Mouse (Mus musculus) liver (tissue): ENCODE results near the gene Klc2.

Experiments
- DNase-seq: peaks from one replicate; pipeline ENCODE4 v3.0.0-alpha.2; 2020; ENCODE audit warnings: mixed read lengths

The Klc2 gene

DNA sequence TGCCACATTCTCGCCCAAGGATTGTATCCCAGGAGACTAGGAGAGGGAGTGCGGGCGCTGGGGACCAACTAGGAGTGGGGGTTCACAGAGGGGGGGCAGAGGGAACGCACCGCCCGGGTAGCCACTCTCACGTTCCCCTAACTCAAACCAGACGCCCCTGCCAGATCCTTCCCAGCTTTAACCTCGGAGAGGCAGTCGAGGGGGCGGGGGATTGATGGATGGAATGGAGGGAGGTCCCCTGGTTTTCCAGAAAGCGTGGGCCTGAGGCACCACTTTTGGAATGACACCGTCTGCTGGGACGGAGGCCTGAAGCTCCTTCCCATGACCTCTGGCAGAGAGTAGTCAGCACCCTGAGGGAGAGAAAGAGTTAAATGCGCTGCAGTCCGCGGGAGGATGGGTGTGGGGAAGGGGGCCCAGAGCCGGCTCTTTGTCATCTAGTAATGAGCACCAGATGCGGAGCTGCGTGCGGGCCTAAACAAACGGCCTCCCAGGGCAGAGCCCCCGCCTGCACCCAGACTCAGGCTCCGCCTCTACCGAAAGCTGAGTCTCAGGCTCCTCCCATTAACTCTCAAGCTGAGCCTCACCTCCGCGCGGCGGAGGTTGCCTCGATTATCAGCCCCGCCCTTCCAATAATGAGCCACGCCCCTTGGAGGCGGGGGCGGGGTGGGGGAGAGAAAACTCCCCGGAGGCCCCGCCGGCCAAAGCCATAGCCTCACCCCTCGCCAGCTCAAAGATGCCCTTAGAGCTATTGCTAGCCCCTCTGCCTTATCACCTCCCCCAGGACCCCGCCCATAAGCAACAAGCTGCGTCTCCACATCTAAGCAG is 46.6 kb downstream of the Klc2 start:
- peak; percentile 90 for DNase-seq

DNA sequence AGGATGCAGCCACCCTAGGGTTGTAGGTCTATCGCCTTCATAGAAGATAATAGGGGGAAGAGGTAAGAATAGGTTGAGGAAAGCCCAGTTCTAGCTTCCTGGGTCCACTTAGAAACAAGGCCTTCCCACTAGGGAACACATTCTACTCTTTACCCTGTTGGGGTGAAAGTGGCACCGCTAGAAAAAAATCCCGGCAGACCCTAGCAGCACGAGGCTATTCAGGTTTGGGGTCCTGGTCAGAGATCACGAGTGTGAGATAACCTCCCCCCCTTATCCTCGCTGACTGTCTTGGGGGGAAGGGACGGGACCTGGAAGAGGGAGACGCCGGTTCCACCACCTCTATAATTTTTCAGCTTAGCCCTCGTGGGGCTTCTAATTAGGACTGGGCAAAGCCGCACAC is 47.3 kb downstream of the Klc2 start:
- no peak for DNase-seq

DNA sequence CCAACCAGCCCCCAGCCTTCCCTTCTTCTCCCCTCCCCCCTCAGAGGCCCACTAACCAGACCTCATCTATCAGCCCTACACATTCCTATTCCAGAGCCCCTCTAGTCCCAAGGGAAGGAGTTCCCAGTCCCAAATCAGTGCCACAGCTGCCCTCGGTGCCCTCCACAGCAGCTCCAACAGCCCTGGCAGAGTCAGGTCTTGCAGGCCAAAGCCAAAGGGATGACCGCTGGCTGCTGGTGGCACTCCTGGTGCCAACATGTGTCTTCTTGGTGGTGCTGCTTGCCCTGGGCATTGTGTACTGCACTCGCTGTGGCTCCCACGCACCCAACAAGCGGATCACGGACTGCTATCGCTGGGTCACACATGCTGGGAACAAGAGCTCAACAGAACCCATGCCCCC is 48.4 kb downstream of the Klc2 start:
- DNase-seq: no peak

DNA sequence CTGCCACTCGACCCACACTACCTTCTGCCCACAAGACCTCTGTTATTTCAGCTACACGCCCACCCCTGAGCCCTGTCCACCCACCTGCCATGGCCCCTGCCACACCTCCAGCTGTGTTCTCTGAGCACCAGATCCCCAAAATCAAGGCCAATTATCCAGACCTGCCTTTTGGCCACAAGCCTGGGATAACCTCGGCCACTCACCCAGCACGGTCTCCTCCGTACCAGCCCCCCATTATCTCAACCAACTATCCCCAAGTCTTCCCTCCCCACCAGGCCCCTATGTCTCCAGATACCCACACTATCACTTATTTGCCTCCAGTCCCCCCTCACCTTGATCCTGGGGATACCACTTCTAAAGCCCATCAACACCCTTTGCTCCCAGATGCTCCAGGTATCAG is 48.9 kb downstream of the Klc2 start:
- no peak for DNase-seq

DNA sequence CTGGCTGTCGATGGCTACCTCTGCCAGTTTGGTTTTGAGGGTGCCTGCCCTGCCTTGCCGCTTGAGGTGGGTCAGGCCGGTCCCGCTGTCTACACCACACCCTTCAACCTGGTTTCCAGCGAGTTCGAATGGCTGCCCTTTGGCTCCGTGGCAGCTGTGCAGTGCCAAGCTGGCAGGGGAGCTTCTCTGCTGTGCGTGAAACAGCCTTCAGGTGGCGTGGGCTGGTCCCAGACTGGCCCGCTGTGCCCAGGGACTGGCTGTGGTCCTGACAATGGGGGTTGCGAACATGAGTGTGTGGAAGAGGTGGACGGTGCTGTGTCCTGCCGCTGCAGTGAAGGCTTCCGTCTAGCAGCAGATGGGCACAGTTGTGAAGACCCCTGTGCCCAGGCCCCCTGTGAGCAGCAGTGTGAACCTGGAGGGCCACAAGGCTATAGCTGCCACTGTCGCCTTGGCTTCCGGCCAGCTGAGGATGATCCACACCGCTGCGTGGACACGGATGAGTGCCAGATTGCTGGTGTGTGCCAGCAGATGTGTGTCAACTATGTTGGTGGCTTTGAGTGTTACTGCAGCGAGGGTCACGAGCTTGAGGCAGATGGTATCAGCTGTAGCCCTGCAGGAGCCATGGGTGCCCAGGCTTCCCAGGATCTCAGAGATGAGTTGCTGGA is 49.7 kb downstream of the Klc2 start:
- DNase-seq: no peak

DNA sequence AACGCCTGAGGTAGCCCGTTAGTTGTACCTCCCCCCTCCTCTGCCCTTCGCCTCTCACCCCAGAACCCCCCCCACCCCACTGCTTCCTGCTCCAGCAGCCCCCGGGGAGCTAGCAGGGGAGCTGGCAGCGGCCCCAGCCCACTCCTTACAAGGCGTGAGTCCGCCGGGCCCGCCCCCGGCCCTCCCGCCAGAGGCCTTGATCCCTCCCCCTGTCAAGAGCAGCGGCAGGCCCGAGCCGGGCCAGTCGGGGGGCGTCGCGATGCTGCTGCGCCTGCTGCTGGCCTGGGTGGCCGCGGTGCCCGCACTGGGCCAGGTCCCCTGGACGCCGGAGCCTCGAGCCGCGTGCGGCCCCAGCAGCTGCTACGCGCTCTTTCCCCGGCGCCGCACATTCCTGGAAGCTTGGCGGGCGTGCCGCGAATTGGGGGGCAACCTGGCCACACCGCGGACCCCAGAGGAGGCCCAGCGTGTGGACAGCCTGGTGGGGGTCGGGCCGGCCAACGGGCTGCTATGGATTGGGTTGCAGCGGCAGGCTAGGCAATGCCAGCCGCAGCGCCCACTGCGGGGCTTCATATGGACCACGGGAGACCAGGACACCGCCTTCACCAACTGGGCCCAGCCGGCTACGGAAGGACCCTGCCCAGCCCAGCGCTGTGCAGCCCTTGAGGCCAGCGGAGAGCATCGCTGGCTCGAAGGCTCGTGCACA is 50.3 kb downstream of the Klc2 start, which contains the start of gene Cd248:
Gene Cd248 (plus strand): TSS at position 212 of the 703 bp plus-strand sequence.
- peak; percentile 74 for DNase-seq

DNA sequence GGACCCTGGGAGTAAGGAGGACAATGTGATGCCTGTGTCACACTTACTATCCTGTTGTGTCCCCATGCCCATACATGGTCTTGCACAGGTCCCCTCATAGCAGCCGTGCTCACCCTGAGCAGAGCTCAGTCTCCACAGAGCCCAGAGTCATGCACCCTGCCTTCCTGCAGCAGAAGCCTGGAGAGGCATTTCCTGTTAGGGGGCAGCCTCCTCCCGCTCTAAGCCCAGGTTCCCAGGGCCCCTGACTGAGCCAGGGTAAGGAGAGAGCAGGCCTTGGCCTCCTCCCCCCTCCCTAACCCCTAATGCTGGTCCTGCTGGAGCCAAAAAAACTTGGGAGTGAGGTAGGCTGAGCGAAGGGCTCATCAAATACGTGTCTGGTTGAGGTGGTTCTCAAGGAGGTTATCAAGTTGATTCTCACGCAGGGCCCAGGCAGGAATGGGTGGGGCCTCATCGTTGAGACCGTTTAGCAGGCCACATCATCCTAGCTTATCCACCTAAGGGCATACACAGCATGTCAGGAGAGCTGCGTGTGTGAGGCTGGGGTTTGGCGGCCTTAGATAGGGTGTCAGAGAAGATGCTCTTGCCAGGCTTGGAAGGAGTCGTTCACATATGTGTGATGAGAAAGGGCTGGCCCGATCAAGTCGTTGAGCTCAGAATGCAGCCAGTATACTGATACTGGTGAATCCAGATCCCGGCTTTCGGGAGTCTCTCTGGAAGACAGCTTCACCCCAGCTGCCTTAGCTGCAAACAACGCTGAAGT is 51.1 kb downstream of the Klc2 start:
- peak; percentile 80 for DNase-seq

DNA sequence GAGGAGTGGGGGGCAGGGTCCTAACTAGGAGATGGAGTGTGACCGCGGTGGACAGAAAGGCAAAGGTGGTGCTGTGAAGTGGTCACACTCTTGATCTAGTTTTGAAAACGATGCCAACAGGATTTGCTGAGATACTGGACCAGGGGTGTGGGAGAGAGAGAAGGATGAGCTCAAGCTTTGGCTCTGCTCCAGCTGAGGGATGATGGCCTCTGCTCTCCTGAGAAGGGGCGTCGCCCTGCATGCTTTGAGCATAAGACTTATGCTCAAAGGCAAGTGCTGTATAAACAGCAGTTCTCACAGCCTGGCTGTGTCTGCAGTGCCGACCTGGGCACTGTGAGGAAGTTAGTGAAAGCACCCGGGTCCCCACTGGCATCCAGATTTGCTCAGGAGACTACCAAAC is 53.3 kb downstream of the Klc2 start:
- no peak for DNase-seq

DNA sequence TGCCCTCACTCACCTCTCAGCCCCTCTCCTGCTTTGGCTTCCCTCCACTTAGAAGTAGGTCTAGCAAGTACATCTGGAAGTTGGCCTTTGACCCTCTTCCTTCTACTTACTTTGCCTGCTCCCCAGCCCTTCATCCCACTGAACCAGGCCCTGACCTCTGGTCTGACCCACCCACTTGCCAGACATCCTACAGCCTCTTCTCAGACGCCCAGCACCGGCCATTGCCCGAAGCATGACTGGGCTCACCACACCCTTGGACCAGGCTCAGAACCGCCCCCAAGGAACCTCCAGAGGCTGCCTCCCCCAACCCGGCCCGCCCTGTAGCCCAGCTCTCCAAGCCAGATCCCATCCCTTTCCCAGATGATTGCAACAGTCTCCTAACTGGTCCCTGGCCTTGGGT is 55.9 kb downstream of the Klc2 start:
- no peak for DNase-seq

DNA sequence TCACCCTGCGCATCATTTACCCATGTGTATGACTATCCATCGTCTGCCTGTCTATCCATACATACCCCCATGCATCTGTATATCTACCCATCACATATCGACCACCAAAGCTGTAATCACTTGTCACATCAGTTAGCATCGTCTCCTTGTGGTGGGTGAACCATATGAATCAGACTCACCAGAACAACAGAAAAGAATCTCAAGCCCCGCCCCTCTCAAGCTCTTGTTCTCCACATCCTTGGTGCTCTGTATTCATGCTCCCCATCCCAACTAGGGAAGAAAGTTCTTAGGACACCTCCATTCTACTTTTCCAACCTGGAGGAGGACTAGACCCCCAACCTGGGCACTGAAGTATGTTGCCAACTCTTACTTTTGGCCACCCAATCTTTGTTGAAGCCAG is 56.3 kb downstream of the Klc2 start:
- DNase-seq: no peak

DNA sequence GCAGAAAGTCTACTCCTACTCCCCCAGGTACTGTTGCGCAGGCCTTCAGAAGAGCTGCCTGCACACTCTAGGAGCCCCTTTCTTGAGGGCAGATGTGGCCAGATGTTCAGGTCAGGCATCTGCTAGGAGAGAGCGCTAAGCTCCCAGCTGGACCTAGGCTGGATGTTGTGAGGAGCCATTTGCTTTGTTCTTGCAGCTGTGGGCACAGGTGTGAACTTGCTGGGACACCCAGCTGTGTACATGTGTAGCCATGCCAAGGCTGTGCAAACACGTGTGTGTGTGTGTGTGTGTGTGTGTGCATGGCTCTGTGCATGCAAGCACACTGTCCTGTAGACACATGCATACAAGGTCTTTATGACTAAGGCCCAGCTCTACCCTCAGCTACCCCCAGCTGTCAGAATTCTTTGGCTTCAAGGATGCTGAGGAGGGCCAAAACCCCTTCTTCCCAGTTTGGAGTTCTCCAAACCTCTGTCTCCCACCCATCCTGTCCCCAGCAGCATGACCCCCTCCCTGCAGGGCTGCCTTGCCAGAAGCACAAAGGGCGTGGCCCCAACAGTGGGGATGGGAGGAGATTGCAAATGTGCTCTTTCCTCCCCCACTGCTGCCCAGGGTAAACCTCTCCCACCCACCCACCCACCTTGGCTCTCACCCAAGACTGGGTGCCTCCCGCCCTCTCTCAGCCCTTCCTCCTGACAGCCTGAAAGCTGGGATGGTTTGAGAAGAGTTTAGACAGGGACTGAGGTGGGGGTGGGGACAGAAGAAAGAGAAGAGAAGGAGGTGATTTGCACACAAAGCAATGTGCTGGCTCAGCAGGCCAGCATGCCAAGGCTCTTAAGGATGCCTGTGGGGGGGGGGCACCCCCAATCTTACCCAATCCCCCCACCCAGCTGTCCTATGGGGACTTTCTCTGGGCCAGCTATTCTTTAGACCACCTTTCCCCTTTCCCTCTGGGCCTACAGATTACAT is 57.7 kb downstream of the Klc2 start:
- peak; percentile 48 for DNase-seq

DNA sequence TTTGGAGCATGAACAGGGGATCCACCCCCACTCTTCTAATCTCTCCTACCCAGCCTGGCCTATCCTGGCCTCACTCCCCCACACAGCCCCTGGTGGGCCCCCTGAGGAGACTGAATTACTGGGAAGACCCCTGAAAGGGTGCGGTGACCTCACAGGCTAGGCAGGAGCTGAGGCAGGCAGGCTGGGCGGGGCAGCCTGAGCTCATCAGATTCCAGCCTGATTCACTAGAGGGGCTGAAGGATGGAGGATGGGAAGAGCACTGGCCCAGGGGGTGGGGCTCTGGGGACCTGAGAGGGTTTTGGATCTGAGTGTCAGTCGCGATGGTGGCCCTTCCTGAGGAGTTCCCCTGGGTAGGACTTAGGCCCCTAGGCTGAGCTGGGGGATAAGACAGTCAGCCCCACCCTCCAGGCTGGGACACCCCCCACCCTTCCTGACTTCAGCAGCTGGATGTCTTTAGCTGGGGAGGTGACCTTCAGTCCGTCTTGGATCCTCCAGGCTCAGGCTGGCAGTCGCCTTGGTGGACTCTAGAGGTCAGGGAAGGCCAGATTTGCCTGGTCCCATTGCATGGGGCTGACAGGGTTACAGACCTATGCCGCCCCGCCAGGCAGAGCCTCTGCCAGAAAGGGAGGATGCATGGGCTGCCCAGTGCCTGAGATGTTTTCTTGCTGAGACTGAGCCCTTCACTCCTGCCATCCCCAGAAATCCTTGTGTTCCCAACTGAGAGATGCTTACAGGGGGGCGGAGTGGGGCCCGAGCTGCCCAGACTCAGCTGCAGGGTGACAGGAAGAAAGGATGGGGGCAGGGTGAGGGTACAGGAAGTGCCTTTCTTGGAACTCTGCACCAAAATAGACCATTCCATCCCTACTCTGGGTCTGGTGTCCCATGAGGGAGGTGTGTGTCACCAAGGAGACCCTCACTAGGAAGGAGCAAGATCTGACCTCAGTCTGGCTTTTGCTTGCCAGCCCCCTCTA is 59.3 kb downstream of the Klc2 start:
- peak; percentile 38 for DNase-seq

DNA sequence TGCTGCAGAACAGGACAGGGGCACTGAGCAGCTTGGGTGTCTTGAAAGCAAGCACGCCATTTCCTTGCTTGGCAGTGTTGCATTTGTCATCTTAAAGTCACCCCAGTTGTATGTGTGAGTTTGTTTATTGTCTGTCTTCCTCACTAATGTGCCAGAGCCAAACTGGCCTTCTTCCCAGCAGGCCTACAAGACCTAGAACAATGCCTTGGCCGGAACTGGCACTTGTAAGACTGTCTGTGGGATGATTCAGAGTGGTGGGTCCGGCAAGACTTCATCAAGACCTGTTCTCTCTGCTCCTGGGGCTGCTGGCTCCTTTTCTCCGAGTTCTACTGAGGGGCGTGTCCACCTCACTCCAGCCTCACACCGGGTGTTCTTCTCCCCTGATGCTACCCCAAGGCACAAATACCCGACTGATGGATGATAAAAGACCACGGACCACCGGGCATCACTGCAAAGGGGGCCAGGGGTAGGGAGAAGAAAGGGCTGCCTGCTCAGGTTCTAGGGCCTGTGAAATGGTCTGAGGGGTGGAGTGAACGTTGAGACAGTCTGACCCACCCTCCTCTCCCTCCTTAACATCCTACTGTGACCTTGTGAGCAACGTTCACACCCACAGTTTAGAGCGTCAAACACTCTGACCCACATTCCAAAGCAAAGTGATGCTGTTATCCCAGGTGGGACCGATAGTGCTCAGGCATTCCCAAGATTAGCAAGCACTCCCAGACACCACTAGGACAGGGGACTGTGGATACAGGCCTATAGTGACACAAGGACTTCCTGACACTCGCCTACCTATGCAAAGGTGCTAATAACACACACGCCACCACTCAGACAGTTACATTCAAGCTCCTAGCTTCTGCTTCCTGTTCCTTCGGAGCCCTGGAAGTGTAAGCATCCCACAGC is 60.2 kb downstream of the Klc2 start:
- DNase-seq: no peak
